Mouse (Mus musculus) liver, embryonic 14.5 days (tissue): ENCODE data around the gene Pgc.

Experiments used
- CTCF ChIP-seq: IDR thresholded peaks from 2 replicates; pipeline ENCODE4 v1.5.1; 2016; ENCODE audit warnings: antibody characterized with exemption, low read depth, control low read depth
- EP300 ChIP-seq: IDR thresholded peaks from 2 replicates; pipeline ENCODE4 v1.6.1; 2016; ENCODE audit warnings: antibody characterized with exemption, low read depth

DNA sequence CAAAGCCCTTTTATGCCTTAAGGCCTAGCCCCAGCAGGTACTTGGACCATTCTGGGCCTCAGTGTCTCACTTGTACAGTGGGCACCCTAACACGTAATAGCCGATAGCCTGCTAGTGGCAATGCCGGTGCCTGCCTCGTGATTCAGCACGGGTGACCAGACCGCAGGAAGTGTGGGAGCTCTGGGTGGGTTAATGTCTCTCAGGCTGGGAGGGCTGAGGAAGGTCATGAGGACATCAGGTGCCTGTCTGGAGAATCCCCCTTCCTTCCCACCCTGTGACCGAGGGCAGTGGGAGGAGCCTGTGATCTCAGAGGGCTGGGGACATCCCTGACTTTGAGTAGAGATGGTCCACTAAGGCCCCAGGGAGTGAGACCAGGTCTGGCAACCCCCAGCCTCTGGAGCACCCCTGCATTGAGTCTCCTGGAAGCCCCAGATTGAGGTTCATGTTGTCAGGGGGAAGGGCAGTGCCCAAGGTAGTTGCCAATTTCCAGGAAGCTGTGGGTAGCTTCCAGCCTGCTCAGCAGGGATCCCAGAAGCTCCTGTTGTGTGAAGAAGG lies 30.5 kb downstream of the Pgc start:
- no peak for TF ChIP-seq CTCF
- TF ChIP-seq EP300, result no peak
